Mouse (Mus musculus) megakaryocyte, embryonic 14.5 days (primary cell): ENCODE results near the gene Kdm8.

Experiments used
- FLI1 ChIP-seq: IDR thresholded peaks from 2 replicates; pipeline ENCODE4 v1.6.1; 2012; ENCODE audit warnings: low read length, inconsistent platforms, mixed read lengths
- GATA1 ChIP-seq: IDR thresholded peaks from 3 replicates; pipeline ENCODE4 v1.6.1; 2012; ENCODE audit warnings: mixed read lengths, low read length, inconsistent platforms, borderline replicate concordance

GRCm38 (mm10) chr7:125478391-125478984 lies 34.0 kb downstream of the Kdm8 start:
- TF ChIP-seq GATA1 (no peak), FLI1 (no peak)
